Mouse (Mus musculus): ENCODE data around the gene Fam131c. TPM values are rescaled to one million over a fixed set of nuclear protein-coding genes. Genes with fewer than 3 reads are reported as not detected.

Fam131c gene
- total RNA-seq (2014; rRNA removed; ENCODE audit: low replicate concordance) (2.2 TPM in 1 of 2 replicates, not detected in the other), polyA plus RNA-seq (2015; fragmentation: Nextera tagmentation; extraction: Ambion mirVana) (0.14 and 0.20 TPM in 2 replicates)

DNA sequence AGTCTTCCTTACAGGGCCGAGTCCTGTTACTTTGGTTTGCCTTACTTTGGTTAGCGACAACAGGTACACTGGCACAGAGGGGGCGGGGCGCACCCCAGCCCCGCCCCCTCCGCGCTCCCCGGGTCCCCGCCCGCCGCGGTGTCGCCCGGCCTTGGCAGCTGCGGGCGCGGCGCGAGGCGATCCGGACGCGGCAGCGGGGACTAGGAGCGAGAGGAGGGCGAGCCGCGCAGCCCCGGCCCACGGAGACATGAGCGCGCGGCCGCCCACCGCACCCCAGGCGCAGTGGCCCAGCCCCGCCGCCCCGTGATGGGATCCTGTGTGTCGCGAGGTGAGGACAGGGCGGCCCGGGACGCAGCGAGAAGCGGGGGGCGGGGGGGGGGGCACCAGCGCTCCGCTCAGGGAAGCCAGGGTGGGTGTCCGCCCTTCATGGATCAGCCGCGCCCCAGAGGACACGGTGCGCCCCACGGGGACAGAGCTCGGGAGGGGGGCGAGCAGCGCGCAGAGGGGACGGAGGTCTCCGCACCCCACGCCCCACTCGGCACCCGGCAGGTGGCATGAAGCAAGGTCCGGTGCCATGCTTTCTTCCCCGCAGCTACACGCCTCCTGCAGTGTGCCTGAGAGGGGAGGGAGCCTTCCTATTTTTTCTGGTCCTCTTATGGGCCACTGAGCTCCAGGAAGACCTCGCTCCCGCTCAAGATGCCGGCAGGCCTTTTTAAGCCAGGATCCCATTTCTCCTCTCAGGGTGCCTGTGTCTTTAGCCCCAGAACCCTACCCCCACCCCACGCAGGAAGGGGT lies at the start of gene Fam131c:
Fam131c (plus strand) TSS at position 224 of the 795 bp plus-strand sequence.
- peaks cover 49% of the 10 kb centered on the region for H3K27me3 ChIP-seq (ENCODE audit: control insufficient read depth, insufficient read depth, low read length)
- H3K4me1 ChIP-seq (ENCODE audit: control insufficient read depth, insufficient read depth) = 0 out of 2 replicates have a peak, but pooled peaks cover 9% of the 10 kb centered on the region
- TF ChIP-seq CTCF (IDR thresholded peaks at IDR 0.05; ENCODE audit: low read depth) (no peak), EP300 (IDR thresholded peaks at IDR 0.05; ENCODE audit: low read depth) (no peak)
- 3% methylated on average over 35 of the region's 71 CpGs for WGBS
- H3K27ac ChIP-seq (ENCODE audit: low read depth) = no peak within 1 kb of the TSS
- peak within 1 kb of the TSS; percentile 99 for H3K4me2 ChIP-seq (ENCODE audit: low read depth, low read length)
- H3K36me3 ChIP-seq (replicated peaks; ENCODE audit: control insufficient read depth, insufficient read depth, low read length) = no peaks in the 10 kb centered on the region
- ATAC-seq (ENCODE audit: insufficient read depth, low read depth) = peak; percentile 35; the same call in 1 of the 2 replicates
- peak within 1 kb of the TSS; percentile 59 for H3K9ac ChIP-seq (replicated peaks; ENCODE audit: low read depth, low read length)
- H3K9me3 ChIP-seq (replicated peaks; ENCODE audit: control insufficient read depth, low read length) = no peaks in the 10 kb centered on the region
- no peak for DNase-seq (ENCODE audit: low spot score)
- peak within 1 kb of the TSS; percentile 58 for H3K4me3 ChIP-seq (ENCODE audit: low read depth, low read length)

DNA sequence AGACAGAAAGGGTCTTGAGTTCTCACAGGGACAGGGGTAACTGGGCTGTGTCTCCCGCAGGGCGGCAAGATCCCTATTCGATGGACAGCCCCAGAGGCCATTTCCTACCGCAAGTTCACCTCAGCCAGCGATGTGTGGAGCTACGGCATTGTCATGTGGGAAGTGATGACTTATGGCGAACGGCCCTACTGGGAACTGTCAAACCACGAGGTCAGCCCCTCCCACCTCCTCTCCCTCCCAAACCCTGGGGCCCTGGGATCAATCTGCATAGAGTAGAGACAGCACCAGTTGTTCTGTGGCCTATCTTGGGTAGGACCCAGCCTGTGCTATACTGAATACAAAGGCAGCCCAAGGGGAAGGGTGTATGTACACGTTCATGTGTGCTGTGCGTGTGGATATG lies 45.5 kb upstream of the Fam131c start:
- H3K27me3 ChIP-seq (ENCODE audit: control insufficient read depth, insufficient read depth, low read length) = no peaks in the 10 kb centered on the region
- TF ChIP-seq EP300 (IDR thresholded peaks at IDR 0.05; ENCODE audit: low read depth) = no peak
- no peak for TF ChIP-seq CTCF (IDR thresholded peaks at IDR 0.05; ENCODE audit: low read depth)
- no peak overlapping the region for H3K4me2 ChIP-seq (ENCODE audit: low read depth, low read length)
- ATAC-seq (ENCODE audit: insufficient read depth, low read depth) = no peak
- peaks cover 32% of the 10 kb centered on the region for H3K36me3 ChIP-seq (replicated peaks; ENCODE audit: control insufficient read depth, insufficient read depth, low read length)
- DNase-seq (ENCODE audit: low spot score) = no peak
- WGBS = 78% methylated on average over 11 of the region's 11 CpGs
- no peak overlapping the region for H3K9ac ChIP-seq (replicated peaks; ENCODE audit: low read depth, low read length)
- H3K4me3 ChIP-seq (ENCODE audit: low read depth, low read length) = no peak overlapping the region
- H3K4me1 ChIP-seq (ENCODE audit: control insufficient read depth, insufficient read depth) = peaks cover 20% of the 10 kb centered on the region
- H3K27ac ChIP-seq (ENCODE audit: low read depth) = no peak overlapping the region
- no peaks in the 10 kb centered on the region for H3K9me3 ChIP-seq (replicated peaks; ENCODE audit: control insufficient read depth, low read length)

DNA sequence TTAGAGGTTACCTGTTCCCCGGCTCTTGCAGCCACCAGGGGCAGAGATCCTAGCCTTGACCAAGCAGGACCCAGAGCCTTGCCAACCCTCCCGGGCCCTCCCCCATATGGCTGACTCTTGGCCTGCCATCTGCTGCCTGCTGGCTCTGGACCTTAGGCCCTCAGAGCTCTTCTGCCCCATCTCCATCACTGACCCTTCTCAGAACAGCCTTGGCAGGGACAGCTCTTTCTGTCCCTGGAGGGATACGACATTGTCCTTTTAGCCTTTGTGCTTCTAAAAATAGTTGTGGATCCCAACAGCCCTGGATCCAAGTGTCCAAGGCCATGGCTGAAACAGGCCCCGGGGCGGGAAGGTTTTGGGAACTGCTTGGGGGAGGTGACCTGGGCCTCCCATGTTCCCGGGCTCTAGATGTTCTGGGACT lies 43.2 kb upstream of the Fam131c start:
- no peaks in the 10 kb centered on the region for H3K27me3 ChIP-seq (ENCODE audit: control insufficient read depth, insufficient read depth, low read length)
- TF ChIP-seq CTCF (IDR thresholded peaks at IDR 0.05; ENCODE audit: low read depth) = no peak
- TF ChIP-seq EP300 (IDR thresholded peaks at IDR 0.05; ENCODE audit: low read depth) = no peak
- no peaks in the 10 kb centered on the region for H3K9me3 ChIP-seq (replicated peaks; ENCODE audit: control insufficient read depth, low read length)
- ATAC-seq (ENCODE audit: insufficient read depth, low read depth) = no peak
- DNase-seq (ENCODE audit: low spot score) = no peak
- peaks cover 20% of the 10 kb centered on the region for H3K4me1 ChIP-seq (ENCODE audit: control insufficient read depth, insufficient read depth)
- H3K27ac ChIP-seq (ENCODE audit: low read depth) = peak overlapping the region; percentile 63
- H3K36me3 ChIP-seq (replicated peaks; ENCODE audit: control insufficient read depth, insufficient read depth, low read length) = peaks cover 20% of the 10 kb centered on the region
- H3K4me3 ChIP-seq (ENCODE audit: low read depth, low read length) = no peak overlapping the region
- no peak overlapping the region for H3K4me2 ChIP-seq (ENCODE audit: low read depth, low read length)
- H3K9ac ChIP-seq (replicated peaks; ENCODE audit: low read depth, low read length) = no peak overlapping the region
- WGBS = 50% methylated on average over 6 of the region's 6 CpGs

DNA sequence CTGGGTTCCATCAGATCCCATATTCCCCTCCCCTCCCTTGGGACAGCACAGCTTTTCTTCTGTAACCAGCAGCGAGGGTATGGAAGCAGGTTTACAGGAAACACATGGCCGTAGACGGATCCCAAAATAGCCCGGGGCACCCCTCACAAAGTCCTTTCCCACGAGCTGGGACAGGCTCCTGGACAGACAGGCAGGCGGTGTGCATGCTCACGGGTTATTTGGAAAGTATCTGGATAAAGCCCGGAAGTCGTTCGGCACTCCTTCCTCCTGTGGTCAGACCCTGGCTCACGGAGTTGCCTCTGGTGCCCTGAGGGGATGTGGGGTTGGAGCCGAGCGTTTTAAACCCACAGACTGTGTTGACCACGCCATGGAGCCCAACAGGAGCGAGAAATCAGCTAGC lies 42.4 kb upstream of the Fam131c start:
- no peak overlapping the region for H3K4me2 ChIP-seq (ENCODE audit: low read depth, low read length)
- peak overlapping the region; percentile 63 for H3K27ac ChIP-seq (ENCODE audit: low read depth)
- WGBS = 13% methylated on average over 15 of the region's 15 CpGs
- DNase-seq (ENCODE audit: low spot score) (no peak), ATAC-seq (ENCODE audit: insufficient read depth, low read depth) (peak; percentile 67)
- no peak overlapping the region for H3K4me3 ChIP-seq (ENCODE audit: low read depth, low read length)
- no peaks in the 10 kb centered on the region for H3K27me3 ChIP-seq (ENCODE audit: control insufficient read depth, insufficient read depth, low read length)
- H3K9me3 ChIP-seq (replicated peaks; ENCODE audit: control insufficient read depth, low read length) = no peaks in the 10 kb centered on the region
- no peak overlapping the region for H3K9ac ChIP-seq (replicated peaks; ENCODE audit: low read depth, low read length)
- H3K4me1 ChIP-seq (ENCODE audit: control insufficient read depth, insufficient read depth) = peaks cover 20% of the 10 kb centered on the region
- TF ChIP-seq EP300 (IDR thresholded peaks at IDR 0.05; ENCODE audit: low read depth) (no peak), CTCF (IDR thresholded peaks at IDR 0.05; ENCODE audit: low read depth) (no peak)
- peaks cover 20% of the 10 kb centered on the region for H3K36me3 ChIP-seq (replicated peaks; ENCODE audit: control insufficient read depth, insufficient read depth, low read length)

DNA sequence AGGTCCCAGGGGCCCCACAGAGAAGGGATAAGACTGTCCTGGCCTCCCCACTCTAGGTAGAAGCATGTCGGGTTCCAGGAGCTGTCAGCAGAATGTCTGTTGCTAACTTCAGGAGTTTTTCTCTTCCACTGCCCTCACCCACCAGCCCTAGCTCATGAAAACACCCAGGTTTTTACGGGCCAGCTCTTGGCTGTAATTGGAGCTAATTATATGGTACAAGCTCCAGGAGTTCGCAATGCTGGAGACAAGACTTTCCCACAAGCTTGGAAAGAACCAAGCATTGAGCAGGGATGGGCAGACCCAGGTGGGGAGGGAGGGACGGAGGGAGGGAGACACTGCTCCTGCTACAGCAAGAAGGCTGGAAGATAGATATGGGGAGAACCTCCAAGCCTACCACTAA lies 40.9 kb upstream of the Fam131c start:
- no peak overlapping the region for H3K4me2 ChIP-seq (ENCODE audit: low read depth, low read length)
- WGBS = 75% methylated on average over 4 of the region's 4 CpGs
- H3K4me1 ChIP-seq (ENCODE audit: control insufficient read depth, insufficient read depth) = peaks cover 20% of the 10 kb centered on the region
- no peak overlapping the region for H3K4me3 ChIP-seq (ENCODE audit: low read depth, low read length)
- no peak overlapping the region for H3K27ac ChIP-seq (ENCODE audit: low read depth)
- TF ChIP-seq EP300 (IDR thresholded peaks at IDR 0.05; ENCODE audit: low read depth) (no peak), CTCF (IDR thresholded peaks at IDR 0.05; ENCODE audit: low read depth) (no peak)
- peaks cover 11% of the 10 kb centered on the region for H3K36me3 ChIP-seq (replicated peaks; ENCODE audit: control insufficient read depth, insufficient read depth, low read length)
- ATAC-seq (ENCODE audit: insufficient read depth, low read depth) (no peak), DNase-seq (ENCODE audit: low spot score) (no peak)
- no peak overlapping the region for H3K9ac ChIP-seq (replicated peaks; ENCODE audit: low read depth, low read length)
- no peaks in the 10 kb centered on the region for H3K27me3 ChIP-seq (ENCODE audit: control insufficient read depth, insufficient read depth, low read length)
- no peaks in the 10 kb centered on the region for H3K9me3 ChIP-seq (replicated peaks; ENCODE audit: control insufficient read depth, low read length)
